Mouse (Mus musculus) spleen, embryonic (tissue): ENCODE data around the gene Mkks.
"Not testable (repeated sequence)": the region's sequence is repeated elsewhere in the genome, so short reads cannot be mapped to it uniquely, and the experiment has no call there.

ENCODE experiments used
- CTCF ChIA-PET: fragments of 350-600 bp; sonication (Branson Sonifier 250); formaldehyde crosslinking; loops from one replicate; lab custom pipeline; 2022; lab: Charles Lee

Mkks gene

GRCm38 (mm10) chr2:136891068-136891950 lies at the start of gene Mkks, which contains the start of the genes Slx4ip and AL731706.1:
Gene Mkks, minus strand, starts transcription at chr2:136891389.
Gene Slx4ip, plus strand, starts transcription at chr2:136891218.
Gene AL731706.1, minus strand, starts transcription at chr2:136891389.
- CTCF ChIA-PET: interaction anchor here (0.7 kb wide), 1 partner anchor 15 kb away, joined by 7 read pairs; no protein-coding TSS in a partner anchor

GRCm38 (mm10) chr2:136938249-136938648 lies 47.1 kb upstream of the Mkks start:
- CTCF ChIA-PET: no interaction called here

DNA sequence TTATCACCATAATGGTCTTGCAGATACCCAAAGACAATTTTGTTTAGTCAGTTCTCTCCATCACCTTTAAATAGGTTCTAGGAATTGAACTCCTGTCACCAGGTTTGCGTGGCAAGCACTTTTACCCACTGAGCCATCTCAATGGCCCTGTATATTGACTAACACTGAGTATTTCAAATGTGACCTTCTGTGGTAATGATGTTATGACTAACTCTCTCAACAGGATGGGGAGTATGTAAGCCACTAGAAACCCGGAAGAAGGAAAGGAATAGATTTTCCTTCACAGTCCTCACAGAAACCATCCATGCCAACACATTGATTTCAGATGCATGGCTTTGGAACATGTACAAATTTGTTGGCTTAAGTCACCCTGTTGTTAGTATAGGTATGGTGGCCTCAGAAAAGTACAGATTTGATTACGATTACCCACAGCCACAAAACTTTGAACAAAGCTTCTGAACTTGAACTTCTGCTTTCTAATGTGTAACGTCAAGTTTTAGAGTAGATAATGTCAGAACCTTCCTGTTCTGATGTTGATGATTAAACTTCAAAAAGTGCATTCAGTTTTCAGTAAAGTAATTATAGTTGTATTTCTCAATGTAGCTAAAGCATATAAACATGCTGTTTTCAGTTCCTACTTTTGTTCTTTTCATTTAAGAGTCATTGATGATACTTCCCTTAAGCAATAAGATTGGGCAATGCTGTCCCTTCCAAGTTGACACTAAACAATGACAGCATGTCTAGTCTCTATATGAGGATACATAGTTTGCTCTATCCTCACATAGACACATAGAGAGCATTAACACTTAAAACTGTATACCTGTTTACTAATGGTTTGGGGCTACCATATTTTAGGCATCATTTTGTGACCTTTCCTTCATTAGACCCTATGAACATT lies 45.5 kb upstream of the Mkks start:
- CTCF ChIA-PET: interaction anchor here (0.7 kb wide), 1 partner anchor 24 kb away, joined by 3 read pairs; no protein-coding TSS in a partner anchor

DNA sequence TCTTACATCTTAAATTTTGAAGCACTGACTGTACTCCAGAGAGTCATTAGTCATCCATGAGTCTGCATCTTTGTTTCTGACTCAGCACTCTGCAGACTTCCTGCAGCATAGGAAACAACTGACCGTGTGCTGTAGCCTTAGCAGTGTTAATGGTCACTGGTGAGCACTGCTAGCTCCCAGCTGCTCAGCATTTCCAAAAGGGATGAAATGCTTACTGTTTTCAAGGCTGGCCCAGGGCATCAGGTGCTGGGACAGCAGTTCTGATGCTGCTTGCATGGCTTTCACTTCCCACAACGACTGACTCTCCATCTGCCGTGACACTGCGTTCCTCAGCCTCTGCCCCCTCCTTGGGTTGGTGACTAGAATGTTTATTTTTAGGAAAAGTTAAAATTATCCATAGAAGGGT lies 29.8 kb upstream of the Mkks start:
- CTCF ChIA-PET: no interaction called here

GRCm38 (mm10) chr2:136920257-136920993 lies 29.2 kb upstream of the Mkks start:
- CTCF ChIA-PET: no interaction called here

DNA sequence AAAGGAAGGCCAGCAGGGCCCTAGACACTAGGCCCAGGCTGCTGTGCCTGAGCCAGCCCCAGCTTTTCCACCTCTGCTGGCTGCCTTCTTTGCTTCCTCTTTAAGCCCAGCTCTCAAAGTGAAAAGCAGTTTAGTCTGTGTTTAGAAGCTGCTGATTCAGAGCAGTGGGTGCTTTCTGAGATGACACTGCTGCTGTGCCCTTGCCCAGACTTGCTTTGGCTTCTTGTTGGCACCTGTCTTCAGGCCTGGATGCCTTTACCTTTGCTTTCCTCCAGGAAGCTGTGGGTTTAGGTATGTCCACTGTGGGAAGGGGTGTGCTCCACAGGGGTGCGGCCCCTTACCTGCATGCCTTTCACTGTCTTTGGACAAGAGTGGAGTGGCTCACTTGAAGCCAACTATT lies 28.2 kb upstream of the Mkks start:
- CTCF ChIA-PET: no interaction called here

DNA sequence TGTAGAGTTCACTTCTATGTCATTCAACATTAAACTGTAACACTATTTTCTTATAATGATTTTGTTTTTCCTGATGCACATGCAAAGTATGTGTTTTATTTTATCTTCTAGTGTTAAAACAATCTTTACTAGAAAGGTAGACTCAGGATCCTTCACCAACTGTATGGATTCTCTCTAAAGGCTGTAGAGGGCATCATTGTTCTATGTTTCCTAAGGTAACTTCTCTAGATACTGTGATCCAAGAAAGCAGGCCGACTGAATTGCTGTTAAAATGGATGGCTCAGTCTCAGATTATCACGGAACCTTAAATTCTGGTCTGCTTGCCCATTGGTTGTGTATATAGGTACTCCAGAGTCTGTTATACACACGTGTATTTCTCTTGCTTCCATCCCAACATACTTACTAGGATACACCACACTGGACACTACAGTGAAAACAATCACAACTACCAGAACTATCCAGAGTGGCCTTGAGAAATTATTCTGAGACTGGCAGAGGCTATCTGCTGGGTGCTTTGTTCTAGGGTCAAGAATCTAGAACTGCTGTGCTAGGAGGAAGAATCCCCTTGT lies 23.2 kb upstream of the Mkks start:
- CTCF ChIA-PET: no interaction called here

DNA sequence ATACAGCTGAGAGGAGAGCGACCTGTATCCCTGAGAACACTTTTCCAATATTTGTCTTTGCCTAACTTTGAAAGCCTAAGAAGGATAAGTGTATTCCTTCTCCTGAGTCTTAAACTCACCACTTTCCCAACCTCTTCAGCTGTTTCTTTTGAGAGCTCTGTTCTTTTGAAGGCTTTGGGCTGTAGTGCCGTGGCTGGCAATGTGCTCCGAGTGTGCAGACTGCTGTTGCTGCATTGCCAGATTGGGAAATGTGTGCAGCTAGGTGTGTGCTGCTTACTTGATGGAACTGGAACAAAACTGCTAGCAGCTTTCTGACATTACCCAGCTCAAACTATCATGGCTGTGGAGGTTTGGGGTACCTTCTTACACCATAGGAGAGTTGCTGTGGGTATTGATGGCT lies 21.8 kb upstream of the Mkks start:
- CTCF ChIA-PET: no interaction called here

GRCm38 (mm10) chr2:136911958-136912411 lies 20.8 kb upstream of the Mkks start:
- CTCF ChIA-PET: no interaction called here

GRCm38 (mm10) chr2:136909298-136909697 lies 18.1 kb upstream of the Mkks start:
- CTCF ChIA-PET: no interaction called here

- CTCF ChIA-PET: no interaction called here
These were observed 17.4 kb upstream of the Mkks start for GRCm38 (mm10) chr2:136908596-136908995.

DNA sequence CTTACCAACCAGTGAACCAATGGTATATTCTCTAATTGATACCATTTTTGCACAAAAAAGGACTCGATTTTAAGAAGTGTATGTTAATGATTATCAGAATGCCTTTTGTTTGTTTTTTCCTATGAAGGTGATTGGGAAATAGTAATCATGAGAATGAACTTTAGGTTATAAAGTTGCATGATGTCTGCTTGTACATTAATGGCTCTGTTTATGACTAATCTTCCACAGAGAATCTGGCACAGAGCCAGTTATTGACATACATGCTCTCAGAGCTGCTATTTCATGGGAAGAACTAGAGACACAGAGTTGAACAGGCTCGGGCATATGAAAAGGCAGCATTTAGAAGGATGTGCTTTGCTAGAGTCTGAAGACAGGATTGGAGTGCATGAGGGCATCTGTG lies 4.9 kb upstream of the Mkks start:
- CTCF ChIA-PET: no interaction called here

- CTCF ChIA-PET: no interaction called here
These were observed 3.3 kb upstream of the Mkks start for GRCm38 (mm10) chr2:136894494-136894893.

DNA sequence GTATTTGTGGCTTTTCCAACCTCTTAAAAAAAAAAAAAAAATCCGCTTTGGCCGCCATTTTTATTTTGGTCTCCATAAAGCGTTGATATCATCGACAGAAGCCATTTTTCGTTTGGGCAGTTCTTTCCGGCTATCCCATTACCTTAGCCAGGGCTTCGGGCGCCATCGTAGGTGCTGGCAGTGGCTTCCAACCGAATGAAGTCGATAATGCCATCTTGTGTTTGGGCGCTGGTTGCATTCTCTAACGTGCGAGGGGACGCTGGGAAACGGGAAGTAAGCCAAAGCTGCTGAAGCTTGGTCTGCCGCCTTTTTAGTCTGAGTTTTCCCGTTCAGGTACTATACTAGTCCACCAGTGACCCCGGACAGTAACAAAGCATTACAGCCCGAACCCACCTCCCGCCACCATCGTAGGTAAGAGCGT lies 772 bp upstream of the Mkks start:
- CTCF ChIA-PET: interaction anchor here (0.7 kb wide), 1 partner anchor 14 kb away, joined by 7 read pairs; no protein-coding TSS in a partner anchor

- CTCF ChIA-PET: not testable (repeated sequence)
These were observed 497 bp downstream of the Mkks start for GRCm38 (mm10) chr2:136890716-136891067.

DNA sequence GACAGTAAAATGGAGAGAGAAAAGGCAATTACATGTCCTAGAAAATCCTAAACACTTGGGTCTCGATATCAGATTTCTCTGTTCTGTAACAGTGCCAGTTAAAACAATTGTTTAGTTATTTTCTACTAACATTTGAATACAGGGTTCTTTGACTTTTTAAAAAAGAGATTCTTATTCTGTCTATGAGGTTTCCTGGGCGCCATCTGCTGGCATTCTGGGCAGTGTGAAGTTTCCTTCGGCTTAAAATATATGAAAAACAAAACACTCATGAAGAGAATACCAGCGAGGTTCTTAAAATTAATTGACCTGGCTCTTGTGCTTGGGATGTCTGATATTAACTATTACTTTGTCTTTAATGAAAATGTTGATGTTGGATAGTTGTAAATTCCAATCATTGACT lies 4.3 kb downstream of the Mkks start:
- CTCF ChIA-PET: no interaction called here

GRCm38 (mm10) chr2:136885579-136885978 lies 5.6 kb downstream of the Mkks start, which contains the start of gene AL731706.2:
Gene AL731706.2, minus strand, starts transcription at chr2:136885679.
- CTCF ChIA-PET: no interaction called here

DNA sequence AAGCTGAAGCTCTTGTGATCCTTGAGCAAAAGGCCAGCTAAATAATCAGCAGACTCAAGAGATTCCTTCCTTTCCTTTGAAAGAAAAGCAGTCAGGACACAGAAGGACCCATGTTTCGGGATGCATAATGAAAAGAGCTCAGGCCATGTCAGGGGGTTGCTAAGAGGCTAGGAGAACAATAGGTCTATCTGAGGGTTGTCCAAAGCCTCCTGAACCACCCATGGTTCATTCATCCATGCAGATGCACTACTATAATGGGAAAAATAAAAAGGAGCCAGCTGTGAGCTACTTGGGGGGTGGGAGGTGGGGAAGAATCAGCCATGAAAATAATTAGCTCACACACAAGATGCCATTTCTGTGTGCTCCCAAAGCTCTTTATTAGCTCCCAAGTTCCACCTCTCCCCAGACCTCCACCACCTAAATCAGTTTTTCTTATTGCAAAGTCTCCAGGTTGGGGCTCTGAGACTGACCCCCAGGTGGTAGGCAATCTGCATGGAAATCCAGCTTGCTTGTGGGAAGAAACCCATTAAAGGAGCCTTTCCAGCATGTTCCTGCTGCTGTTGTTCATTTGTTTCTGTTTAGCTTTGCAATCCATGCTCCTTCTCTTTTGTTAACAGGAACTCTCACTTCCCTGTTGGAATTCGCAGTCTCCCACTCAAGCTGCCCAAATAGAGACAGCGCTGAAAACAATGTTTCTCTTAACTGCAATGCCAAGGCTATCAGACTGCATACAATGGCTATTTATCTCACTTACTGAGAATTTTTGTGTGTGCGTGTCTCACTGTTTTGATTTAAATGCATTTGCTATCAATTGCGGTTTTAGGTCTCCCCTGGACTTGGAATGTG lies 36.4 kb downstream of the Mkks start:
- CTCF ChIA-PET: no interaction called here

GRCm38 (mm10) chr2:136850366-136850765 lies 40.8 kb downstream of the Mkks start:
- CTCF ChIA-PET: no interaction called here

DNA sequence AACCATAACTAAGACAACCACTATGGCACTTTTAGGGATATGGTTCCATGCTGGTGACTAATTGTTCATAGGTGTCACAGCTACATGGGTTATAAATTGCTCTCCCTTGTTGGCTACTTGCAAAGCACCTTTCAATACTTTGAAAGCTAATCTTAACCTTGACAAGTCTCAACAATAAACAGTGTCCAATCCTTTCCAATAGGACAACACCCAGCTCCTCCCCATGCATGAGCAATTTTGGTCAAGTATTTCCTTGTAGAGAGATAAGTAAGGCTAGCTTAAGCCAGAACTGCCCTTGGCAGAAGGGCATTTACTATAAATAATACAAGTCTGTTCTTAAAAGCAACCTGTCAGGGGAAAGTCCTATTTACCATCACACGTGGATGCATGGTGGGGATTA lies 53.2 kb downstream of the Mkks start:
- CTCF ChIA-PET: no interaction called here
